Comparison of ENCODE assay signal across 16 mouse cellular contexts in the genomic region with DNA sequence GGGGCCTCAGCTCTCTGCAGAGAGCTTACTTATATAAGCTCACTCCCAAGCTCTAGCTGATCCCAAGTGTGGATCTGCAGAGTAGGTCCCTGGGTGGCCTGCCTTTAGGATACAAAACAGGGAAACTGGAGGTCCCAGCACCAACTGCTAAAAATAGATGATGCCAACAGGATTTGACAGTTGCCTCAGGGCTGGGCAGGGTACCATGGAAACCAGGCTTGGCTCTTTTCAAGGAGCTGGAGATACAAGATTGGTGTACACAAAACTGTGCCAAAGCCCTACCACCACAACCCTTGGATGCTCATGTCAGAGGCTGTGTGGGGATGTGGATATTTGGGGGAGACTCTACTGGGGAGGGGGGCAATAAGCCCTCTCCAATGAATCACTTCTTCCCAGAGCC. TPM values are rescaled to one million over a fixed set of nuclear protein-coding genes. Genes with fewer than 3 reads are reported as not detected.
DNase-seq lines count a peak whose midpoint lies in the region; ATAC-seq lines count a peak whose summit lies in the region.
"Had no signal": no experiment of that assay in that cellular context is flagged by ENCODE, and none has a peak within 500 bp of the region (broad histone marks: within the 10 kb centered on the region; RNA-seq: fewer than 3 reads in every experiment).

No protein-coding gene starts in this region.

- H3K4me1 ChIP-seq in forebrain, embryonic 16.5 days (replicated peaks; ENCODE audit: control insufficient read depth, insufficient read depth, low read length) = peaks cover 8% of the 10 kb centered on the region
- H3K4me1 ChIP-seq in forebrain, embryonic 11.5 days (replicated peaks; ENCODE audit: control insufficient read depth, insufficient read depth, low read length) = peaks cover 4% of the 10 kb centered on the region
- H3K4me1 ChIP-seq in midbrain, embryonic 10.5 days = peaks cover 30% of the 10 kb centered on the region
- H3K4me1 ChIP-seq in midbrain, embryonic 11.5 days (ENCODE audit: control insufficient read depth, insufficient read depth, low read length) = peaks cover 12% of the 10 kb centered on the region

- H3K36me3 ChIP-seq in forebrain, embryonic 16.5 days (ENCODE audit: control insufficient read depth, insufficient read depth) = no peaks in the 10 kb centered on the region
- no peaks in the 10 kb centered on the region for H3K36me3 ChIP-seq in forebrain, embryonic 11.5 days (ENCODE audit: control insufficient read depth, insufficient read depth, low read length)
- no peaks in the 10 kb centered on the region for H3K36me3 ChIP-seq in midbrain, embryonic 10.5 days
- no peaks in the 10 kb centered on the region for H3K36me3 ChIP-seq in midbrain, embryonic 11.5 days (ENCODE audit: control insufficient read depth, insufficient read depth, low read length)
- H3K36me3 ChIP-seq: heart, embryonic 13.5 days; kidney, embryonic 15.5 days had no signal

- H3K9me3 ChIP-seq in forebrain, embryonic 16.5 days (ENCODE audit: control insufficient read depth, low read length) = no peaks in the 10 kb centered on the region
- H3K9me3 ChIP-seq in forebrain, embryonic 11.5 days (ENCODE audit: control insufficient read depth, low read length) = no peaks in the 10 kb centered on the region
- H3K9me3 ChIP-seq in midbrain, embryonic 10.5 days (replicated peaks) = no peaks in the 10 kb centered on the region
- no peaks in the 10 kb centered on the region for H3K9me3 ChIP-seq in midbrain, embryonic 11.5 days (ENCODE audit: control insufficient read depth, low read length)
- H3K9me3 ChIP-seq: heart, embryonic 13.5 days; hindbrain, embryonic 15.5 days; kidney, embryonic 15.5 days; neural tube, embryonic 15.5 days had no signal

- no peak overlapping the region for H3K9ac ChIP-seq in forebrain, embryonic 16.5 days (replicated peaks; ENCODE audit: low read depth, low read length)
- H3K9ac ChIP-seq in forebrain, embryonic 11.5 days (ENCODE audit: low read length) = no peak overlapping the region
- no peak overlapping the region for H3K9ac ChIP-seq in midbrain, embryonic 11.5 days (ENCODE audit: low read length)
- H3K9ac ChIP-seq: heart, embryonic 13.5 days; hindbrain, embryonic 15.5 days; kidney, embryonic 15.5 days; neural tube, embryonic 15.5 days had no signal

- H3K4me3 ChIP-seq in forebrain, embryonic 16.5 days (replicated peaks; ENCODE audit: low read length) = no peak overlapping the region
- H3K4me3 ChIP-seq in forebrain, embryonic 11.5 days (ENCODE audit: low read depth, low read length) = no peak overlapping the region
- no peak overlapping the region for H3K4me3 ChIP-seq in midbrain, embryonic 10.5 days
- H3K4me3 ChIP-seq in midbrain, embryonic 11.5 days (ENCODE audit: low read depth, low read length) = no peak overlapping the region
- H3K4me3 ChIP-seq: erythroblast, embryonic 14.5 days; heart, embryonic 13.5 days; hindbrain, embryonic 15.5 days; kidney, embryonic 15.5 days; left cerebral cortex, adult 2 months; neural tube, embryonic 15.5 days had no signal

- H3K4me2 ChIP-seq in forebrain, embryonic 16.5 days (ENCODE audit: low read length) = no peak overlapping the region
- H3K4me2 ChIP-seq in forebrain, embryonic 11.5 days (ENCODE audit: low read depth, low read length, severe bottlenecking) = no peak overlapping the region
- no peak overlapping the region for H3K4me2 ChIP-seq in midbrain, embryonic 11.5 days
- H3K4me2 ChIP-seq: heart, embryonic 13.5 days; hindbrain, embryonic 15.5 days; kidney, embryonic 15.5 days; neural tube, embryonic 15.5 days had no signal

- ATAC-seq in forebrain, embryonic 16.5 days = peak; percentile 47
- no peak for ATAC-seq in forebrain, embryonic 11.5 days (replicated peaks; ENCODE audit: low FRiP score)
- ATAC-seq in midbrain, embryonic 11.5 days (ENCODE audit: low FRiP score) = no peak
- ATAC-seq: lung, postnatal 0 days had no signal

- H3K27me3 ChIP-seq in forebrain, embryonic 16.5 days (replicated peaks; ENCODE audit: control insufficient read depth, insufficient read depth, low read length) = no peaks in the 10 kb centered on the region
- no peaks in the 10 kb centered on the region for H3K27me3 ChIP-seq in forebrain, embryonic 11.5 days (ENCODE audit: control insufficient read depth, insufficient read depth, low read length)
- H3K27me3 ChIP-seq in midbrain, embryonic 10.5 days (ENCODE audit: low read depth, poor library complexity, severe bottlenecking) = no peaks in the 10 kb centered on the region
- no peaks in the 10 kb centered on the region for H3K27me3 ChIP-seq in midbrain, embryonic 11.5 days (ENCODE audit: control insufficient read depth, insufficient read depth, low read length)
- H3K27me3 ChIP-seq: hindbrain, embryonic 15.5 days; neural tube, embryonic 15.5 days had no signal

- H3K27ac ChIP-seq in forebrain, embryonic 16.5 days (ENCODE audit: low read length) = no peak overlapping the region
- H3K27ac ChIP-seq in forebrain, embryonic 11.5 days (ENCODE audit: low read depth, low read length) = no peak overlapping the region
- 0 out of 2 replicates have a peak overlapping the region, but pooled peaks have one; percentile 6 for H3K27ac ChIP-seq in midbrain, embryonic 10.5 days (replicated peaks)
- no peak overlapping the region for H3K27ac ChIP-seq in midbrain, embryonic 11.5 days (ENCODE audit: low read depth, low read length)
- H3K27ac ChIP-seq: heart, embryonic 13.5 days; hindbrain, embryonic 15.5 days; kidney, embryonic 15.5 days; left cerebral cortex, adult 2 months; neural tube, embryonic 15.5 days had no signal

- no peak for DNase-seq in forebrain, embryonic 11.5 days (ENCODE audit: low spot score)
- no peak for DNase-seq in midbrain, embryonic 10.5 days (ENCODE audit: low spot score)
- no peak for DNase-seq in midbrain, embryonic 11.5 days (ENCODE audit: low spot score, missing footprints)
- peak; percentile 23 to 44 for DNase-seq in layer of hippocampus, postnatal 10 days (ENCODE audit: low spot score in 2 of 2)
- no peak for DNase-seq in spleen, adult 18-20 months
- no peak for DNase-seq in yolk sac, embryonic 10.5 days (ENCODE audit: low spot score)
- DNase-seq: gastrocnemius, postnatal 10 days had no signal

RNA-seq across cellular contexts. Expression of gene Epb41l4b, which starts 47.7 kb away (rescaled TPM):
- 0.67 and 1.2 TPM in 2 replicates for polyA plus RNA-seq in forebrain, embryonic 16.5 days (2015; fragmentation: Nextera tagmentation; extraction: Ambion mirVana)
- polyA plus RNA-seq in forebrain, embryonic 11.5 days (2014; fragmentation: Nextera tagmentation; extraction: Ambion mirVana) = 0.57 and 0.75 TPM in 2 replicates
- 0.37 and 0.52 TPM in 2 replicates for polyA plus RNA-seq in midbrain, embryonic 10.5 days (2016; fragmentation: Nextera tagmentation; extraction: Ambion mirVana)
- polyA plus RNA-seq in midbrain, embryonic 11.5 days (2014; fragmentation: Nextera tagmentation; extraction: Ambion mirVana) = 0.51 and 0.70 TPM in 2 replicates
- 10 to 100 TPM in 1 of 2 experiments, 1 to 10 TPM in 1; 9.3 to 12.7 TPM for total RNA-seq in layer of hippocampus, postnatal 10 days (2021)
- total RNA-seq: MEL had no signal

Comparison
In these comparisons a context has a peak if more than half of its experiments do, and no peak if none do; other contexts are left out.
1. DNase-seq: peak in layer of hippocampus, postnatal 10 days (2 of 2); none in forebrain, embryonic 11.5 days (single experiment), midbrain, embryonic 10.5 days (single experiment), midbrain, embryonic 11.5 days (single experiment), spleen, adult 18-20 months (0 of 2) and yolk sac, embryonic 10.5 days (single experiment).